Mouse (Mus musculus) bone marrow, adult 2 months (tissue): Measurements from ENCODE around the gene Med1. TPM values are rescaled to one million over a fixed set of nuclear protein-coding genes. Genes with fewer than 3 reads are reported as not detected.

Experiments used
- H3K27ac ChIP-seq: fragments of 200-500 bp; 2 replicates; pipeline ENCODE4 v1.5.1; 2012; ENCODE audit warnings: low read depth, mild to moderate bottlenecking, control low read depth, inconsistent platforms, low read length; ENCODE audit not compliant: control insufficient read depth, poor library complexity, insufficient read depth
- H3K4me1 ChIP-seq: fragments of 200-500 bp; 2 replicates; pipeline ENCODE4 v1.6.1; 2011; ENCODE audit warnings: low read length; ENCODE audit not compliant: control insufficient read depth, insufficient read depth
- H3K4me3 ChIP-seq: fragments of 200-500 bp; replicated peaks from 2 replicates; pipeline ENCODE3; 2011; ENCODE audit warnings: mild to moderate bottlenecking, low read depth, low read length, control low read depth; ENCODE audit not compliant: control insufficient read depth
- CTCF ChIP-seq: fragments of 200-500 bp; IDR thresholded peaks from 2 replicates; pipeline ENCODE4 v1.5.1; 2011; ENCODE audit warnings: low read length, control low read depth; ENCODE audit not compliant: control insufficient read depth, insufficient read depth
- POLR2A ChIP-seq: fragments of 200-500 bp; IDR thresholded peaks from 2 replicates; pipeline ENCODE4 v1.6.1; 2011; ENCODE audit warnings: low read depth, mild to moderate bottlenecking, control low read depth, low read length, borderline replicate concordance; ENCODE audit not compliant: control insufficient read depth
- WGBS: fragments of 180-500 bp; shearing (Covaris S2); methylation state at CpG from one replicate; pipeline ENCODE4 v1.1.7; 2018; 5-methylcytosine and 5-hydroxymethylcytosine counted together
- polyA plus RNA-seq: library from polyadenylated mRNA; stranded (reverse); fragments of >200 nt; gene quantifications from 2 replicates; pipeline ENCODE4 v1.2.4, GENCODE M21; 2011; ENCODE audit warnings: low replicate concordance; ENCODE audit not compliant: missing spikeins, insufficient read depth, insufficient read length

Gene Med1
- polyA plus RNA-seq, 1 experiment = 20.8 TPM

GRCm38 (mm10) chr11:98138894-98139293 lies 54.2 kb downstream of the Med1 start:
- Histone ChIP-seq H3K27ac (no peak overlapping the region), H3K4me3 (no peak overlapping the region), H3K4me1 (no peaks in the 10 kb centered on the region; the same call in 1 of the 2 replicates)
- TF ChIP-seq CTCF (no peak), POLR2A (no peak)
- 84% methylated on average over 7 of the region's 7 CpGs for WGBS

GRCm38 (mm10) chr11:98137836-98138235 lies 55.3 kb downstream of the Med1 start:
- TF ChIP-seq POLR2A (no peak), CTCF (no peak)
- no peak overlapping the region for H3K4me3 ChIP-seq
- WGBS = 83% methylated on average over 11 of the region's 11 CpGs
- no peak overlapping the region for H3K27ac ChIP-seq
- H3K4me1 ChIP-seq = no peaks in the 10 kb centered on the region; the same call in 1 of the 2 replicates

DNA sequence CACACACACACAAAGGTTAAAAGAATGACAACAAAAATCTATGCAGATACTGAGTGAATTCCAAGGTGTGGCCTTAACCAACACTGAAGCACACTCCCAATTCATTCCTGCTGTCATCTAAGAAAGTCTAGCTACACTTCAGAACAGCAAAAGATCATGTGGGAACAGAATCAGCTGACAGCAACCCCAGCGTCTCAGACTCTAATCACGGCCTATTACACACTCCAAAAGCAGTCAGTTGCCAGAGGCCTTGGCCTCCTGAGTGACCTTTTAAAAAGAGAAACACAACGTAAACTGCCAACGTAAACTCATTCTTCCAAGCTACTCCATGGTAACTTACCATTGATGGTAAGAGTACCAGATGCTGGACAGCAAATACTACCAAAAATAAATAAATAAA lies 58.1 kb downstream of the Med1 start:
- Histone ChIP-seq H3K4me1 (no peaks in the 10 kb centered on the region; the same call in 1 of the 2 replicates), H3K4me3 (no peak overlapping the region), H3K27ac (no peak overlapping the region)
- TF ChIP-seq CTCF (no peak), POLR2A (no peak)
- whole genome bisulfite sequencing = 79% methylated on average over 4 of the region's 4 CpGs

DNA sequence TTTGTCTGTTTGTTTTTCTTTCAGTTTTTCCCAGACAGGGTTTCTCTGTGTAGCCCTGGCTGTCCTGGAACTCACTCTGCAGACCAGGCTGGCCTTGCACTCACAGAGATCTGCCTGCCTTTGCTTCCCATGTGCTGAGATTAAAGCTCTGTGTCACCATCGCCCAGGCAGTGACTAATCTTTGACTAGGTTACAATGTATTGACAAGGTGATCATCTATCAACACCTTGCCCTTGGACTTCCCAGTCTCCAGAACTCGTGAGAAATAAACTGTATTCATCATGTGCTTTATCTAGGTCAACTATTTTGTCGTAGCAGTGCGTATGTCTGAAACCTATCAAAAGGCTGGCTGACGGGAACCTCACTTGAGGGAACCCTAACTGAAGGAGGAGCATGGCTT lies 69.7 kb downstream of the Med1 start:
- WGBS = 80% methylated on average over 5 of the region's 5 CpGs

GRCm38 (mm10) chr11:98114363-98114762 lies 78.7 kb downstream of the Med1 start:
- 89% methylated on average over 1 of the region's 1 CpGs for WGBS

More for the DNA sequence above, 69.7 kb downstream of the Med1 start:
- no peak overlapping the region for H3K27ac ChIP-seq
- no peaks in the 10 kb centered on the region for H3K4me1 ChIP-seq
- no peak for TF ChIP-seq CTCF
- TF ChIP-seq POLR2A = no peak
- H3K4me3 ChIP-seq = no peak overlapping the region

DNA sequence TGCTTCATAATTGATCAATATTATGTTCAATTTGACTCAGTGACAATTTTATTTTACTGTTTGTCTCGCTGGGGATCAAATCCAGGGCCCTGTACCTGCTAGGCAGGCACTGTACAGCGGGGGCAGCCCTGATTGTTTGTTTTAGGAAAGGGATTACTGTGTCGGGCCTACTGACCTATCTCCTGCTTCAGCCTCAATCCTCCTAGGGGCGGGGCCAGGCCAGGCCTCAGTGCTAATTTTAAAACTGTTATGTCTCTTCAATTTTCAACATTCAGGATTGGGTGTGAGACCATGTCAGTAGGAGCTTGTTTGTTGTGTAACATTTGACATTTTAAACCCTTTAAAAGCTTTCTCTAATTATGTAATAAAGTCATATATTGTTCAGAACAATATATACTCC lies 79.6 kb downstream of the Med1 start:
- no peaks in the 10 kb centered on the region for H3K4me1 ChIP-seq
- TF ChIP-seq CTCF (no peak), POLR2A (no peak)
- 81% methylated on average over 4 of the region's 4 CpGs for WGBS
- no peak overlapping the region for H3K27ac ChIP-seq
- H3K4me3 ChIP-seq = no peak overlapping the region

More at GRCm38 (mm10) chr11:98114363-98114762, 78.7 kb downstream of the Med1 start:
- no peak overlapping the region for H3K4me3 ChIP-seq
- no peak for TF ChIP-seq POLR2A
- no peak for TF ChIP-seq CTCF
- no peak overlapping the region for H3K27ac ChIP-seq
- H3K4me1 ChIP-seq = no peaks in the 10 kb centered on the region

GRCm38 (mm10) chr11:98109706-98110105 lies 83.4 kb downstream of the Med1 start:
- 87% methylated on average over 5 of the region's 5 CpGs for WGBS
- TF ChIP-seq CTCF = no peak
- no peak for TF ChIP-seq POLR2A

More at GRCm38 (mm10) chr11:98109706-98110105, 83.4 kb downstream of the Med1 start:
- Histone ChIP-seq H3K4me1 (no peaks in the 10 kb centered on the region), H3K4me3 (no peak overlapping the region), H3K27ac (no peak overlapping the region)

Other genes starting within 250 kb of the Med1 start
- 2.0 and 11.9 TPM in 2 replicates for gene Plxdc1, start 206.8 kb downstream of the Med1 start, polyA plus RNA-seq
- gene Arl5c, start 197.1 kb downstream of the Med1 start, polyA plus RNA-seq = 33.1 and 47.3 TPM in 2 replicates
- 4.6 and 5.3 TPM in 2 replicates for gene Cacnb1, start 170.3 kb downstream of the Med1 start, polyA plus RNA-seq
- gene Rpl19, start 166.6 kb downstream of the Med1 start, polyA plus RNA-seq = 864 and 1,335 TPM in 2 replicates
- 0.52 and 1.0 TPM in 2 replicates for gene Stac2, start 139.8 kb downstream of the Med1 start, polyA plus RNA-seq
- gene Fbxl20, start 42.9 kb downstream of the Med1 start, polyA plus RNA-seq = 7.8 and 10.1 TPM in 2 replicates
- 22.0 and 34.8 TPM in 2 replicates for gene Cdk12, start 9.8 kb upstream of the Med1 start, polyA plus RNA-seq
- not detected in 2 replicates for gene Neurod2, start 136.4 kb upstream of the Med1 start, polyA plus RNA-seq
- gene Ppp1r1b, start 155.1 kb upstream of the Med1 start, polyA plus RNA-seq = not detected in 2 replicates
- gene Stard3, start 165.1 kb upstream of the Med1 start, polyA plus RNA-seq = 16.8 and 32.3 TPM in 2 replicates
- 6.5 and 15.6 TPM in 2 replicates for gene Tcap, start 190.5 kb upstream of the Med1 start, polyA plus RNA-seq
- gene Pnmt, start 193.2 kb upstream of the Med1 start, polyA plus RNA-seq = not detected in 2 replicates
- 2.4 and 2.7 TPM in 2 replicates for gene Pgap3, start 207.2 kb upstream of the Med1 start, polyA plus RNA-seq
- gene Erbb2, start 219.2 kb upstream of the Med1 start, polyA plus RNA-seq = 0.97 and 2.4 TPM in 2 replicates
- gene Mien1, start 245.7 kb upstream of the Med1 start, polyA plus RNA-seq = 25.3 and 33.9 TPM in 2 replicates